Mouse (Mus musculus) limb, embryonic 13.5 days (tissue): Measurements from ENCODE around the gene Serpinb6a. TPM values are rescaled to one million over a fixed set of nuclear protein-coding genes. Genes with fewer than 3 reads are reported as not detected.

Experiments
- polyA plus RNA-seq: library from polyadenylated mRNA; unstranded; fragments of >200 nt; fragmentation: Nextera tagmentation; extraction: Ambion mirVana; gene quantifications from 2 replicates; pipeline ENCODE4 v1.2.1, GENCODE M21; 2015

Gene Serpinb6a
- polyA plus RNA-seq, 1 experiment from 2014 or later: 65.9 TPM

Other genes with a start within 250 kb of the Serpinb6a start
- not detected in 2 replicates for gene Serpinb6e, start 159.4 kb downstream of the Serpinb6a start, polyA plus RNA-seq
- 0.18 and 0.23 TPM in 2 replicates for gene Serpinb6c, start 97.1 kb downstream of the Serpinb6a start, polyA plus RNA-seq
- 13.8 and 16.6 TPM in 2 replicates for gene Nqo2, start 38.1 kb downstream of the Serpinb6a start, polyA plus RNA-seq
- gene Ripk1, start 431 bp downstream of the Serpinb6a start, polyA plus RNA-seq: 14.0 and 15.8 TPM in 2 replicates
- 42.3 and 46.5 TPM in 2 replicates for gene Bphl, start 34.8 kb upstream of the Serpinb6a start, polyA plus RNA-seq
- 150 and 152 TPM in 2 replicates for gene Tubb2a, start 75.2 kb upstream of the Serpinb6a start, polyA plus RNA-seq
- gene Tubb2b, start 127.7 kb upstream of the Serpinb6a start, polyA plus RNA-seq: 40.1 and 42.0 TPM in 2 replicates
- 95.7 and 97.2 TPM in 2 replicates for gene Psmg4, start 160.2 kb upstream of the Serpinb6a start, polyA plus RNA-seq